Mouse (Mus musculus) CH12.LX (cell line): ENCODE measurements around the gene Lrp4.

Experiments used
- BHLHE40 ChIP-seq: IDR thresholded peaks from 2 replicates; pipeline ENCODE4 v1.6.1; 2011; ENCODE audit warnings: mild to moderate bottlenecking, low read depth, low read length, improper control_type of control experiment
- CHD2 ChIP-seq: IDR thresholded peaks from 2 replicates; pipeline ENCODE4 v1.6.1; 2011; ENCODE audit warnings: low read length, improper control_type of control experiment
- CTCF ChIP-seq, 2 experiments: IDR thresholded peaks in 1 of 2; conservative IDR thresholded peaks in 1 of 2; 2 replicates each; pipeline ENCODE4 v1.5.1; 2011 to 2012; ENCODE audit warnings: low read depth in 2 of 2, low read length in 2 of 2, improper control_type of control experiment in 1 of 2, inconsistent platforms in 1 of 2, mild to moderate bottlenecking in 1 of 2, moderate library complexity in 1 of 2
- EP300 ChIP-seq: IDR thresholded peaks from 2 replicates; pipeline ENCODE4 v1.6.1; 2011; ENCODE audit warnings: low read length, improper control_type of control experiment
- ETS1 ChIP-seq: conservative IDR thresholded peaks from 2 replicates; pipeline ENCODE4 v1.6.1; 2012; ENCODE audit warnings: low read depth, mild to moderate bottlenecking, inconsistent platforms, low read length, improper control_type of control experiment, moderate library complexity
- KAT2A ChIP-seq: IDR thresholded peaks from 2 replicates; pipeline ENCODE4 v1.6.1; 2012; ENCODE audit warnings: low read length, improper control_type of control experiment, inconsistent platforms; ENCODE audit not compliant: insufficient replicate concordance
- POLR2A ChIP-seq: IDR thresholded peaks from 2 replicates; pipeline ENCODE4 v1.6.1; 2011; ENCODE audit warnings: low read depth, mild to moderate bottlenecking, improper control_type of control experiment, low read length
- RCOR1 ChIP-seq: conservative IDR thresholded peaks from 2 replicates; pipeline ENCODE4 v1.6.1; 2012; ENCODE audit warnings: low read depth, mild to moderate bottlenecking, inconsistent platforms, low read length, improper control_type of control experiment
- TCF12 ChIP-seq: IDR thresholded peaks from 2 replicates; pipeline ENCODE4 v1.6.1; 2014; ENCODE audit warnings: low read depth, mild to moderate bottlenecking, inconsistent platforms, low read length, improper control_type of control experiment
- UBTF ChIP-seq: IDR thresholded peaks from 2 replicates; pipeline ENCODE4 v1.6.1; 2012; ENCODE audit warnings: low read depth, mild to moderate bottlenecking, inconsistent platforms, low read length, improper control_type of control experiment, moderate library complexity
- ZC3H11A ChIP-seq: IDR thresholded peaks from 2 replicates; pipeline ENCODE4 v1.6.1; 2012; ENCODE audit warnings: low read depth, mild to moderate bottlenecking, inconsistent platforms, low read length, improper control_type of control experiment
- ZNF384 ChIP-seq: IDR thresholded peaks from 2 replicates; pipeline ENCODE4 v1.6.1; 2012; ENCODE audit warnings: low read depth, low read length, improper control_type of control experiment, inconsistent platforms

DNA sequence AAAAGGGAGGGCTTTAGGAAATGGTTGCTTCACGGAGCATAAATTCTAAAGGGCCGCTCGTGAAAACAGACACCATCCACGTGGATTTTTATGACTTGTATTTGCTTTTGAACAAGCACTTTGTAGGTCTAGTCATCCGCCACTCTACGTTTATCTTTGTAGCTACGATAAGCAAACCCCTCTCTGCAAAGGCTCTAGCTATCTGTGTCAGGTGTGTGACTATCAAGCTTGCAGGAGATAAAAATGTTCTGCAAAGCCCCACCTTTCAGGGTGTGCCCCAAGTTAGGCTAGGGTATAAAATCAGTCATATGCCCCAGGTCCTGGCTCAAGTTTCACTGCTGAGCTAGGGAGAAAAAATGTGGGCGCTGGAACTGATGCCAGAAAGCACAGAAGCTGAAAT, 4.7 kb upstream of the Lrp4 start:
- no peak for TF ChIP-seq CTCF (conservative IDR thresholded peaks at IDR 0.05 in 1 of 2, IDR thresholded peaks at IDR 0.05 in 1 of 2; ENCODE audit: low read depth in 2 of 2, low read length in 2 of 2)
- no peak for TF ChIP-seq ZC3H11A
- TF ChIP-seq POLR2A: no peak
- no peak for TF ChIP-seq ETS1
- no peak for TF ChIP-seq BHLHE40
- no peak for TF ChIP-seq TCF12
- TF ChIP-seq CHD2: no peak
- no peak for TF ChIP-seq ZNF384
- no peak for TF ChIP-seq EP300
- TF ChIP-seq RCOR1: no peak
- no peak for TF ChIP-seq UBTF
- no peak for TF ChIP-seq KAT2A
